Mouse (Mus musculus) thymus, adult 2 months (tissue): ENCODE data around the gene Mpped1. TPM values are rescaled to one million over a fixed set of nuclear protein-coding genes. Genes with fewer than 3 reads are reported as not detected.

Experiments used
- DNase-seq: peaks from one replicate; pipeline ENCODE4 v3.0.0; 2021
- H3K27ac ChIP-seq: fragments of 200-500 bp; 2 replicates; pipeline ENCODE4 v1.5.1; 2012; ENCODE audit warnings: low read length, control low read depth; ENCODE audit not compliant: control insufficient read depth, insufficient read depth
- H3K27me3 ChIP-seq: fragments of 200-500 bp; 2 replicates; pipeline ENCODE4 v1.6.1; 2012; ENCODE audit warnings: mild to moderate bottlenecking, low read length, moderate library complexity, mixed read lengths; ENCODE audit not compliant: control insufficient read depth, insufficient read depth
- H3K36me3 ChIP-seq: fragments of 200-500 bp; 2 replicates; pipeline ENCODE4 v1.6.1; 2012; ENCODE audit warnings: mild to moderate bottlenecking, low read length, moderate library complexity; ENCODE audit not compliant: control insufficient read depth, insufficient read depth
- H3K4me1 ChIP-seq: fragments of 200-500 bp; replicated peaks from 2 replicates; pipeline ENCODE4 v1.6.1; 2012; ENCODE audit warnings: low read length; ENCODE audit not compliant: control insufficient read depth, insufficient read depth
- H3K4me3 ChIP-seq: fragments of 200-500 bp; 2 replicates; pipeline ENCODE4 v1.5.1; 2012; ENCODE audit warnings: mild to moderate bottlenecking, low read length, control low read depth, moderate library complexity; ENCODE audit not compliant: control insufficient read depth, insufficient read depth
- CTCF ChIP-seq: fragments of 200-500 bp; IDR thresholded peaks from 2 replicates; pipeline ENCODE4 v1.5.1; 2012; ENCODE audit warnings: mild to moderate bottlenecking, control low read depth, low read length, moderate library complexity, borderline replicate concordance; ENCODE audit not compliant: control insufficient read depth, poor library complexity, insufficient read depth; ENCODE audit errors: extremely low read depth
- POLR2A ChIP-seq: fragments of 200-500 bp; IDR thresholded peaks from 2 replicates; pipeline ENCODE4 v1.6.1; 2012; ENCODE audit warnings: mild to moderate bottlenecking, low read length, control low read depth, moderate library complexity; ENCODE audit not compliant: control insufficient read depth, poor library complexity, insufficient read depth; ENCODE audit errors: extremely low read depth
- WGBS: fragments of 180-500 bp; shearing (Covaris S2); methylation state at CpG from one replicate; pipeline ENCODE4 v1.1.7; 2018; 5-methylcytosine and 5-hydroxymethylcytosine counted together
- polyA plus RNA-seq: library from polyadenylated mRNA; depleted of rRNA; stranded (reverse); fragments of >200 nt; gene quantifications from 2 replicates; pipeline ENCODE4 v1.2.3, GENCODE M21; 2012

The Mpped1 gene
- polyA plus RNA-seq, 1 experiment: 0.31 TPM

DNA sequence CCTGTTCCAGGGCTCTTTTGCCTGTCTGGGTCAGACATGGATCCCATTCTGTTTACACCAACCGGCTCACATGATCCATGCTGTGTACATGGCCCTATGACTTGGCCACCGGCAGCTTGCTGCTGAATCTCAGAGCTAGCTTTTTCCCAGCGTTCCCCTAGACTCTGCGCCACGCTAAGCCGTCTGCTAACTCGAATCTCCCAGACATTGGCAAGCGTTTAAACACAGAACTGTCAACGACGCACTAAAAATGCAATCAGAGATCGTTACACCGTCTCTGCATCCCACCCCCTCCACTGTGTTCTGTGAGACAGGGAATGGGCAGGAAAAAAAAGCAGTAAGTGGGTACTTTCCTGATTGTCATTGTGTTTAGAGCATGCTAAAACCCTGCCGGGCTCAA, 50.0 kb downstream of the Mpped1 start:
- Histone ChIP-seq H3K27ac (no peak overlapping the region), H3K4me3 (no peak overlapping the region), H3K4me1 (no peaks in the 10 kb centered on the region), H3K27me3 (no peaks in the 10 kb centered on the region), H3K36me3 (no peaks in the 10 kb centered on the region)
- 81% methylated on average over 13 of the region's 13 CpGs for WGBS
- TF ChIP-seq POLR2A (no peak), CTCF (no peak)
- DNase-seq: no peak

GRCm38 (mm10) chr15:83832265-83832664, 53.0 kb downstream of the Mpped1 start:
- Histone ChIP-seq H3K36me3 (no peaks in the 10 kb centered on the region), H3K4me3 (no peak overlapping the region), H3K27me3 (no peaks in the 10 kb centered on the region), H3K4me1 (no peaks in the 10 kb centered on the region), H3K27ac (no peak overlapping the region)
- 76% methylated on average over 6 of the region's 6 CpGs for WGBS
- no peak for TF ChIP-seq CTCF
- TF ChIP-seq POLR2A: no peak
- no peak for DNase-seq

- TF ChIP-seq CTCF (no peak), POLR2A (no peak)
- H3K27me3 ChIP-seq: no peaks in the 10 kb centered on the region
- DNase-seq: no peak
- H3K4me3 ChIP-seq: no peak overlapping the region
- WGBS: 77% methylated on average over 10 of the region's 10 CpGs
- no peak overlapping the region for H3K27ac ChIP-seq
- H3K36me3 ChIP-seq: no peaks in the 10 kb centered on the region
- H3K4me1 ChIP-seq: no peaks in the 10 kb centered on the region
Observed at GRCm38 (mm10) chr15:83840950-83841719, 61.9 kb downstream of the Mpped1 start.

- H3K4me3 ChIP-seq: no peak overlapping the region
- no peaks in the 10 kb centered on the region for H3K36me3 ChIP-seq
- 89% methylated on average over 12 of the region's 12 CpGs for WGBS
- no peak for DNase-seq
- no peaks in the 10 kb centered on the region for H3K27me3 ChIP-seq
- no peak overlapping the region for H3K27ac ChIP-seq
- TF ChIP-seq CTCF (no peak), POLR2A (no peak)
- no peaks in the 10 kb centered on the region for H3K4me1 ChIP-seq
Observed at GRCm38 (mm10) chr15:83842419-83842818, 63.2 kb downstream of the Mpped1 start.

- Histone ChIP-seq H3K36me3 (no peaks in the 10 kb centered on the region), H3K4me1 (no peaks in the 10 kb centered on the region), H3K27ac (no peak overlapping the region), H3K4me3 (no peak overlapping the region), H3K27me3 (no peaks in the 10 kb centered on the region)
- DNase-seq: no peak
- TF ChIP-seq CTCF: no peak
- TF ChIP-seq POLR2A: no peak
- WGBS: 69% methylated on average over 22 of the region's 22 CpGs
Observed at GRCm38 (mm10) chr15:83842915-83843789, 63.9 kb downstream of the Mpped1 start.

DNA sequence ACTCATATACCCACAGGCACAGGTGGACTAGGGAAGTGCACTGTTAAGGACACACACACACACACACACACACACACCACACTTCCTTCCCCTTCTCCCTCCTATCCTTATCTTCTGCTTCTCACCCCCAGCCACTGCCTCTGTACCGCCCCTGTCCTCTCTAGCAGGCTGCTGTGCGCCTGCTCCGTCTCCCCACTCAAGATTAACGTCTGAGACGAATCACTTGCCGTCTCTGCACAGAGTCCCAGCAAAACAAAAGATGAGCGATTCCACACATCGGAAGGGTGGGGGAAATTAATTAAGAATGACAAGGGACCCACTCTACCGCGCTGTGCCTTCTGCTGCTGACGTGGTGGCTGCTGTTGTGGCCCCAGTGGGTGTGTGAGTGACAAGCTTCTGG, 66.5 kb downstream of the Mpped1 start:
- no peak overlapping the region for H3K27ac ChIP-seq
- no peaks in the 10 kb centered on the region for H3K27me3 ChIP-seq
- WGBS: 49% methylated on average over 11 of the region's 11 CpGs
- TF ChIP-seq CTCF (no peak), POLR2A (no peak)
- no peak for DNase-seq
- no peaks in the 10 kb centered on the region for H3K4me1 ChIP-seq
- H3K4me3 ChIP-seq: no peak overlapping the region
- H3K36me3 ChIP-seq: no peaks in the 10 kb centered on the region
